Mouse (Mus musculus): ENCODE measurements at regions not wholly inside any gene's neighbourhood (a gene's known extent, or its start where the extent isn't known, plus 50 kb on each side); places are given as distances from the start of the nearest gene placed in this dataset.

- CTCF ChIA-PET, result no interaction called here
Measured at GRCm38 (mm10) chr13:71506777-71507176, 456.7 kb downstream of the Irx1 start.

- CTCF ChIA-PET, result no interaction called here
Measured at GRCm38 (mm10) chr13:71489773-71490172, 473.8 kb downstream of the Irx1 start.

- CTCF ChIA-PET, result no interaction called here
Measured at GRCm38 (mm10) chr13:71481205-71481604, 482.3 kb downstream of the Irx1 start.

DNA sequence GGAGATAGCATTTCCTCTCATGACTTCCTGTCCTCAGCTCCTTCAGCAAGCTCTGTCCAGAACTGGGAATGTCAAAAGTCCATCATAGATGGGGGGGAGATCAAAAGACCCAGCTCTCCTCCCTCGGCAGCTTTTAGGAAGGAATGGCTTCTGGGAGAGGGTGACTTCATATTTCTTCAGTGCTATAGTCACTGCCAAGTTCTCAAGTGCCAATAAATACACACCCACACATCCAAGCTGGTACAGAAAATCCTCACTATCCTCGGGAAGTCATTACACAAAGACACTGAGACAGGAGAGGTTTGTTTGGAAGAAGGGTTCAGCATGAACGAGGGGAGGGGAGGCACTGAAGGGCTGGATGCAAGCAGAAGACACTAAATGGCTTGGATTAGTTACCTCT, 502.0 kb downstream of the Irx1 start:
- CTCF ChIA-PET, result no interaction called here

DNA sequence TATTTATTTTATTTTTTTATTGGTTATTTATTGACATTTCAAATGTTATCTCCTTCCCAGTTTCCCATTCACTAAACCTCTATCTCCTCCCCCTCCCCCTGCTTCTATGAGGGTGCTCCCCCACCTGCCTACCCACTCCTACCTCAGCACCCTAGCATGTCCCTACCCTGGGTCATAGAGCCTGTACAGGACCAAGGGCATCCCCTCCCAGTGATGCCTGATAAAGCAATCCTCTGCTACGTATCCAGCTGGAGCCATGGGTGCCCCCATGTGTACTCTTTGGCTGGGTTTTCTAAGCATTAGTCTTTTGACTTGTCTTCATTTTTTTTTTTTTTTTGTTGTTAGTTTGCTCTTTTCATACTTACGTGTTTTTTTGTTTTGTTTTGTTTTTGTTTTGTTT, 502.9 kb downstream of the Irx1 start:
- CTCF ChIA-PET, result no interaction called here

DNA sequence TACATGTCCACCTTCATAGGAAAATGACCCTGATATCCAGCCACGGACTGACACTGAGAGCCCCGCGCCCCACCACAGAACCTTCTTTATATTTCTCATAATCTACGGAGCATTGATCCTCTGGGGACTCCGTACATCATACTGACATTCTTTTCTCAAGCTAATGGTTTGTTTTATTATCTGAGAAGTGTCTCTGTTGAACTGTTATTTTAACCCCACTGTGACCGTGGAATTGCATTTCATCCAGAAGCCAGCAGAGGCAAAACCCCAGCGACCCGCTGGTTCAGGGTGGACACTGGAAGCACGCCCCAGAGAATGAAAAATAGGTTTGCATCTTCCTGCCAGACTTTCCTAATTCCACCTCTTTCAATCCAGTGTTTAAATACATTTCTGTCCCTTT, 503.4 kb downstream of the Irx1 start:
- CTCF ChIA-PET, result no interaction called here

DNA sequence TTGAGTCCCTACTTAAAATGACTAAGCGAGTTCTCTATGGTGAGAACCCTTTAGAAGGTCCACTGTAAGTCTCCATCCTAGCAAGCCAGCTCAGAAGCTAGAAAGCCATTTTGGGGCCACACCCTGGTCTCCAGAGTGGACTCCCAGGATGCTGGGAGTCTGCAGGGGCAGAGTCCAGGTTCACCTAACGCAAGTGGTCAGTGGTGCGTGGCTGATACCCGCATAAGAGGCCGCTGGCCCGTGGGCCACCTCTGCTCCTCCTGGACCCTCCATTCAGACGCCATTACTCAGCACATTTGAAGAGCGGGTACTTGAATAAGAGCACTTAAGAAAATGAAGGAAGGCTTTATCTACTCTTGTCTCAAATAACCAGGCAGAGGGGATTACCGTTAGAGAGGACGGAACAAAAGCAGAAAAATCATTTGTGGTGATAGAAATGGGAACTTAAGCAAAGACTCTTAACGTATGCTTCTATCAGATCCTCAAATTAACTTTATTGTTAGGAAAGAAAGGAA, 504.4 kb downstream of the Irx1 start:
- CTCF ChIA-PET, result no interaction called here

GRCm38 (mm10) chr13:71458061-71458935, 505.2 kb downstream of the Irx1 start:
- CTCF ChIA-PET, result interaction anchor here (0.5 kb wide), 1 partner anchor 1374 kb away, joined by 4 read pairs; no protein-coding TSS in a partner anchor

GRCm38 (mm10) chr13:71457550-71457949, 506.0 kb downstream of the Irx1 start:
- CTCF ChIA-PET, result no interaction called here

GRCm38 (mm10) chr13:71452258-71452657, 511.3 kb downstream of the Irx1 start:
- CTCF ChIA-PET, result no interaction called here

GRCm38 (mm10) chr13:71437601-71438099, 525.9 kb downstream of the Irx1 start:
- CTCF ChIA-PET, result no interaction called here

DNA sequence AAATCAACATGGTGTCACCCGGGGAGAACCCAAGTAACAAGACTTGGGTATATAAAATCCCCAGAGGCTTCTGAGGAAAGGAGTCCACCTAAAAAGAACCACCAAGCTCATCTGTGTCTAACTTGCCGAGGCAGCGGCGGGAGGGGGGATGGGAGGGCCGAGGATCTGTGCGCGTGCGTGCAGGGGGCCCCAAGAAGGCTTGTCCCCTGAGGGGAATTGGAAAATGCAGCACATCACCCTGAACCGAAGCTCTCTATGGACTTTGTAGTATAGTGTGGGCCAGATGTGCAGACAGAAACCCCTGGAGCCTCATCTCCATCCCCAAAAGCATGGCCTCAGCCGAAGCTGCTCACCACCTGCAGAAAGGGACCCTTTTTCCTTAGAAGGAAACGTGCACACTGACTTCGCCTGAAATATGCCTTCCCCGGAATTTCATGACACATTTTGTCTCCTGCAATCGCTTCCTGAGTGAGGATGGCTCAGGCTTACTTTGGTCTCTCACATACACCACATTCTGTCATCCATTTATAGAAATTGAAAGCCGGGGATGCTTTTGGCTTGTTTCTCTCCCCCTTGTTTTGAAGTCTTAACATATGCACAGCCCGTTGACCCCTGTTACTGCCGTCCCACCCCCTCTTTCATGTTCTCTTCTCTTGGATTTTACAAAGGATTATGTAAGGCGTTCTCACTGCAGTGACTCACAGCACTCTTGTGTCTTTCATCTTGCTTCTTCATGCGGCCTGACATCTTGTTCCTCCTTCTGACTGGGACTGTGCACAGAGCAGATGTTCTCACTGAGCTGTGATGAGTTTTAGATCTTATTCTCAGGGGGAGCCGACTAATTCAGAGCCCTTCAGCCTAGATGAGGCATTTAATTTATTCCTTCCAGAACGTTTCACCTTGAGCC, 559.6 kb downstream of the Irx1 start:
- CTCF ChIA-PET, result no interaction called here

DNA sequence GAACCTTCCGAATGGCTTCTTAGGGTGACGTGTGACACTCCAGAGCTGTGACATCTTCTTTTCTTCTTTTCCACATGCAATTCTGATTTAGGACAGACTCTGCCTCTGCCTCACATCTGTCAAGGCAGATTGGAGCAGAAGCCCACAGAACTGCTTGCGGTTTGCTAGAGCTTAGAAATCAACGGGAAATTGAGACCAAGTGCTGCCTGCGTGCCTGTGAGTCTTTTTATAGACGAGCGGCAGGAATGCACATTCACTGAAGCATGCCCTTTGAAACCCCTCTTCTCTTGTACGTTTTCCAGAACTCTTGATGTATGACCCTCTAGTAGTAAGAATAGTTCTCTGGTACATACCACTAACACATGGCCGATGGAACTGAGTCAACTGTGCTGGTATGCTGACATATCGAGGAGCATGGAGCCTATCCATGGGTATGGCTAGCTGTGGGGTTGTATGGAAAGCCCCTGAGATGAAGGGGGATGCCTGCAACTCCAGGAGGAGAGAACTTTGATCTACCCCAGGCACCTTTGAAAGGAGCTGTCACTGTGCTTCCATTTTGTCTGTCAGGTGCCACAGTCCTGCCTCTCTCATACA, 552.2 kb upstream of the Adamts16 start:
- CTCF ChIA-PET, result no interaction called here

DNA sequence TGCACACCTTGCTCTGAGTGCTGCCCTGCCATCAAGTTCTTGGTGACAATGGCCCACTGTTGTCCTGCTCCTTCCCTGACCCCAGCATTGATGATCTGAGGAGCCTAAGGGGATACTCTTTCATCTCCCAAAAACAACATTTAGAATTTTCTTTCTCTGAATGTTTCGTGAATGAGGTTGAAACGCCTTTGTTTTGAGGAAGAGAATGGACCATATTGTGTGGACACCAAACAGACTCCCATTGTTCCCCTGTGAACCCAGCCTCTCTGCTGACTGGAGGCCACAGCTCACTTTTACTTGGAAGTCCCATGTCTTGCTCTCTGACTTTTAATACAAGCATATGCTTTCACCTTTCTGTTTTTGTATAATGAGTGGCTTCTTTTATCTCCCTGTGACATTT, 537.0 kb upstream of the Adamts16 start:
- CTCF ChIA-PET, result no interaction called here

DNA sequence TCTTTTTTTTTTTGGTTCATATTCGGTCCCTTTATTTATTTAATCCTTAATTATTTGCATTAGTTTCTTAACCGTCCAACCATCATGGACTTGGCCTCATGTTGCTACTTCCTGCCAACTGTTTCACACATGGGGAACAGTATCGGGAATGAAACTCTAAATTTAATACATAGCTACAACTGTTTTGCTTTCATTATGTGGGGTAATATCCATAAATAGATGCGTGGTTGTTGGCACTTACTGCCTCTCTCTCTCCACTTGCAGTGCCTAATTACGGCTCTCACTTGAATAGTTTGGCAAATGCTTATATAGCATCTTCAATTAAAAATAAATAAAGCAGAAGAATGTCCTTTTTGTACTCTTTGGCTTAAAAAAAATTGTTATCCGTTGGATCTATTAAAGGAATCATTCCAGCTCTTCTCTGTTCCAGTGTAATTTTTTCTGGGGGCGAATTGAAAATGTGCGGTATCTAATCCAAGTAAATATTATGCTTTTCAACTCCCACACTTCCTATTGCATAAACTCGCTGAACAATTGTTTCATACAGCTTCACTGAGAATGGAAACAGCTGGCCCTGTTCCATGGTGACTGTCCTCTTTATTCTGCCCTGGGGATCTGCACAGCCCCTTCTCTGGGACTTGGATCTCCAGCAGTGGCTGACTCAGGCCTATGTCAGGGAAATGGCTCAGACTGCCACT, 534.4 kb upstream of the Adamts16 start:
- CTCF ChIA-PET, result no interaction called here

DNA sequence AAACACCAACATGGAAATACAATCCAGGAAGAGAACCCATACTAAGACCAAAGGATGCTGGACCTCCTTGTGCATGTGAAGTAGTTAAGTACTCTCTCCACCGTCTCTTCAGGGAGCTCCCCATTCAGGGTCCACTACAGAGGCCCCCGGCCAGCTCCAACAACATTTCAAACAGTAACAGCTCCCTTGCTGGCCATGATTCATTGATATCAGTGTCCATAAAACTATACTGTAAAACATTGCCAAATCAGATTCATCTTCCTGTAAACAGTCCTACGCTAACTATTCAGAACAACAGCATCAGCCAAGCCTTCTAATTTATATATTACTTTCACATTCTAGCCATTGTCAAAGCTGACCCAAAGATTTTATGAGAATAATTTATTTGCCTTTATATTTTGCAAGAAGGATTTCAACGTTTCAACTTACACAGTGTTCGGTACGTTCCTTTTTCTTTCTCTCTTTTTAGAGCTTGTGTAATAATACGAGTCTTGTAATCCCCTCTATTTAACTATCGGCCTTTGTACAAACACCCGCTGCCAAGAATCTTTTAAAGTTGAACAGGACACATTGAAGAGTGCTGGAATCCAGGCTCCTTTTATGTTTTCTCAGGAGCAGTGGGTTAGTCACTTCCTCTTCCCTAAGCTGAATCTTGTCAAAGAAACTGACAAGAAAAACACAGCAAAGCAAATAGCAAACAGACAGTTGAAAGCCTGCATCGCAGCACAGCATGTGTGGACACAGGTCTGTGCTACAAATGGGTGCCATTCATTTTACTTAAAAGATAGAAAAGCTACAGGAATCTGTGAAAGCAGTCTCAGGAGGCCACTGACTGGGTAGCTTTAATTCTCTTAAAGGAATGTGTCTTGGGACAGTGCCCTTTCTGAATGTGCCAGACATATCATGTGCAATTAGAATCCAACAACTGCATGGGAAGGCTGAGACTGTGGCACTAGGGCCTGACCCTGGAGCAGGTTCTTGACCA, 531.4 kb upstream of the Adamts16 start:
- CTCF ChIA-PET, result interaction anchor here (0.6 to 0.8 kb wide), 2 partner anchors 46 to 124 kb away, joined by 3 to 13 read pairs; no protein-coding TSS in a partner anchor

- CTCF ChIA-PET, result no interaction called here
Measured at GRCm38 (mm10) chr13:71369832-71370231, 528.2 kb upstream of the Adamts16 start.

DNA sequence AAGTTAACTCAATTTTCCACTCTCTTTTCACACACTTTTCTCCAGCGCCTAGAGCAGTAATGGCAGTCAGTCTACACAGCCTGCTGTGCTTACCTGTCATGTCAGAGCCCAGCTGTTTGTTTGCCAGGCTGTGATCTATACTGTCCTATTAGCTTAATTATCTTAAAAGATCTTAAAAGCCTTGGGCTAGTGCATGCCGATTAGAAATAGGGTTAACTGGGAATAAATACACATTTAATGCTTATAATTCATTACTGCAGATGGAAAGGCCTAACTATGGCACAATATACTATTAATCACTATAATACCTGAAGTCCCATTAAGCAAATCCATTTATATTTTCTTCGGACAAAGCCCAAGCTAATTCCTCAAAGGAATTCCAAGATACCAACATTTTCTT, 523.6 kb upstream of the Adamts16 start:
- CTCF ChIA-PET, result no interaction called here

GRCm38 (mm10) chr13:71362311-71362710, 520.7 kb upstream of the Adamts16 start:
- CTCF ChIA-PET, result no interaction called here

DNA sequence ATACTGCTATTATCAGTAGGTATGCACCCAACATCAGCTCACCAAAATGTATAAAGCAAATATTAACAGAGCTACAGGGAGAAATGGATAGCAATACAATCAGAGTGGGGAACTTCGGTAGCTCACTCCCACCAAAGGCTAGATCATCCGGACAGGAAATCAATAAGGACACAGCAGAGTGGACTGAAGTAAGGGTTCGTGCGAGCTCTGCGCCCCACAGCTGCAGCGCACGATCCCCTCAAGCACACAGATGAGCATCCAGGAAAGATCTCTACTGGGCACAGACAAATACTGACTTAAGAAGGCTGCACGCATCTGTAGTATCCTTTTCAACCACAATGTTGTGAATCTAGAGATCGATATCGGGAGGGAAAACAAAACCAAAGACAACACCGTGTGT, 517.5 kb upstream of the Adamts16 start:
- CTCF ChIA-PET, result no interaction called here
